ENCODE assay signal across 13 mouse cellular contexts in genomic region chr5:110548446-110548845, GRCm38 (mm10). TPM values are rescaled to one million over a fixed set of nuclear protein-coding genes. Genes with fewer than 3 reads are reported as not detected.
"Had no signal": no experiment of that assay in that cellular context is flagged by ENCODE, and none has a peak within 500 bp of the region (broad histone marks: within the 10 kb centered on the region; RNA-seq: fewer than 3 reads in every experiment).

No protein-coding gene starts in this region.

- H3K27ac ChIP-seq: limb, embryonic 13.5 days; liver, embryonic 14.5 days; midbrain, embryonic 13.5 days; neural tube, embryonic 15.5 days had no signal

- DNase-seq: kidney, postnatal 10 days; left cerebral cortex, postnatal 4 days; lung, adult 18-20 months; right cerebral cortex, adult 18-20 months; thymus, adult 18-20 months; thymus, postnatal 14 days had no signal

- H3K4me3 ChIP-seq: limb, embryonic 13.5 days; midbrain, embryonic 13.5 days; myocyte; neural tube, embryonic 15.5 days had no signal

- ATAC-seq: midbrain, embryonic 13.5 days had no signal

RNA-seq across cellular contexts. Expression of gene Galnt9, which starts 4.3 kb away (rescaled TPM):
- total RNA-seq: liver, adult 2 months; megakaryocyte-erythroid progenitor cell, adult 5-6 weeks had no signal
